In the genomic region with DNA sequence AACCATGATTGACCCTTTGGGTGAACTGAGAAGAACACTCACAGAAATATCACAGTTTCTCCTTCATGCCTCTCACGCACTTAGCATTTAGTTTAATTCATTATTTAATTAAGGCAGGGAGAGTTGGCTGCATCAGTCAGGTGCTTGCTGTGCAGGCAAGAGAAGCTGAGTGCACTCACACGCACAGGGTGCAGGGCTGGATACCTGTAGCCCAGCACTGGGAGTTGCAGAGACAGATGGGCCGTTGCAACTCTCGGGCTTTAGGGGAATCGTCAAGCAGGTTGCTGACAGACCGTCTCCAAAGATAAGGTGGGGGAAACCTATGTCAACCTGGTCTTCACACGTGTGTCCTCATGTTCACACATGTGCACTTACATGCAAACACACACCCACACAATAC, we compare ENCODE assay signal across 25 mouse cellular contexts.
"Had no signal": no experiment of that assay in that cellular context is flagged by ENCODE, and none has a peak within 500 bp of the region (broad histone marks: within the 10 kb centered on the region; RNA-seq: fewer than 3 reads in every experiment).

No protein-coding gene starts in this region.

- H3K9ac ChIP-seq: intestine, embryonic 15.5 days; kidney, embryonic 15.5 days; limb, embryonic 12.5 days; limb, embryonic 15.5 days; liver, embryonic 14.5 days; liver, postnatal 0 days; lung, embryonic 14.5 days; midbrain, embryonic 12.5 days; neural tube, embryonic 12.5 days had no signal

- DNase-seq: kidney, adult 11 months; kidney, adult 8-10 months; kidney, postnatal 10 days; kidney, postnatal 36 days; layer of hippocampus, postnatal 36 days; liver, postnatal 0 days; lung, embryonic 14.5 days; right cerebral cortex, adult 18-20 months; right cerebral cortex, postnatal 14 days; thymus, adult 2 months; thymus, postnatal 14 days; thymus, postnatal 4 days had no signal

- H3K4me1 ChIP-seq: intestine, embryonic 15.5 days; kidney, embryonic 15.5 days; limb, embryonic 15.5 days; megakaryocyte, embryonic 14.5 days; neural tube, embryonic 12.5 days had no signal

- H3K36me3 ChIP-seq: intestine, embryonic 15.5 days; kidney, embryonic 15.5 days; limb, embryonic 12.5 days; limb, embryonic 15.5 days; midbrain, embryonic 12.5 days; neural tube, embryonic 12.5 days had no signal

- H3K4me3 ChIP-seq: intestine, embryonic 15.5 days; kidney, embryonic 15.5 days; left cerebral cortex, adult 2 months; limb, embryonic 12.5 days; limb, embryonic 15.5 days; megakaryocyte, embryonic 14.5 days; midbrain, embryonic 12.5 days; neural tube, embryonic 12.5 days had no signal

- H3K4me2 ChIP-seq: intestine, embryonic 15.5 days; kidney, embryonic 15.5 days; limb, embryonic 12.5 days; limb, embryonic 15.5 days; liver, embryonic 11.5 days; lung, embryonic 14.5 days; midbrain, embryonic 12.5 days; neural tube, embryonic 12.5 days had no signal

- H3K27me3 ChIP-seq: intestine, embryonic 15.5 days; kidney, embryonic 15.5 days; limb, embryonic 12.5 days; limb, embryonic 15.5 days; midbrain, embryonic 12.5 days; neural tube, embryonic 12.5 days had no signal

- H3K9me3 ChIP-seq: intestine, embryonic 15.5 days; kidney, embryonic 15.5 days; limb, embryonic 12.5 days; limb, embryonic 15.5 days; midbrain, embryonic 12.5 days; neural tube, embryonic 12.5 days had no signal

- H3K27ac ChIP-seq: intestine, embryonic 15.5 days; kidney, embryonic 15.5 days; left cerebral cortex, adult 2 months; limb, embryonic 12.5 days; limb, embryonic 15.5 days; liver, embryonic 14.5 days; macrophage; midbrain, embryonic 12.5 days; neural tube, embryonic 12.5 days; stomach, postnatal 0 days had no signal

- ATAC-seq: intestine, embryonic 15.5 days; liver, postnatal 0 days; lung, postnatal 0 days had no signal
